Mouse (Mus musculus) kidney, adult 9 months (tissue): ENCODE measurements around the gene Ginm1.
"Not testable (repeated sequence)": the region's sequence is repeated elsewhere in the genome, so short reads cannot be mapped to it uniquely, and the experiment has no call there.

Experiments
- DNase-seq: peaks from one replicate; pipeline ENCODE4 v3.0.0; 2022

The Ginm1 gene

DNA sequence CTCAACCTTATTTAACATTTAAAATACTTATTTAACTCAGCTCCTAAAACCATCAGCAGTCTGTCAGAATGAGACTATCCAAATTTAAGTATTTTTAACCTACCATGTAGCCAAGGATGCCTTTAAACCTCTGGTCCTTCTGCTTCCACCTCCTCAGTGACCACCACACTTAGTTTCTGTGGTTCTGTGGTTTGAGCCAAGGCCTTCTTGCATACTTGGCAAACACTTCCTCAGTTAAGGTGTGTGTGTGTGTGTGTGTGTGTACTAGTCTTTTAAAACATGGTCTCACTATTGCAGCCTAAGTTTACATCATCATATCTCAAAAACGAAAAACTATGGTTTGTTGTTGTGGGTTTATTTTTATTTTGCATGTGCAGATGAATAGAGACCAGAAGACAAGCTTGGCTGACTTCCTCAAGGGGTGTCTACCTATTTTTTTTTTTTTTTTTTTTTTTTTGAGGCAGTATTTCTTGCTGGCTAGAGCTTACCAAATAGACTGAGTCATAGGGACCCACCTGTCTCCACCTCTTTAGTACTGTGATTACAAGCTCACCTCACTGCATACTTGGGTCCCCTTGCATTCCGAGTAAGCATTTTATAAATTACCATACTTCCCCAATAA, 10.0 kb upstream of the Ginm1 start:
- DNase-seq, result no peak

DNA sequence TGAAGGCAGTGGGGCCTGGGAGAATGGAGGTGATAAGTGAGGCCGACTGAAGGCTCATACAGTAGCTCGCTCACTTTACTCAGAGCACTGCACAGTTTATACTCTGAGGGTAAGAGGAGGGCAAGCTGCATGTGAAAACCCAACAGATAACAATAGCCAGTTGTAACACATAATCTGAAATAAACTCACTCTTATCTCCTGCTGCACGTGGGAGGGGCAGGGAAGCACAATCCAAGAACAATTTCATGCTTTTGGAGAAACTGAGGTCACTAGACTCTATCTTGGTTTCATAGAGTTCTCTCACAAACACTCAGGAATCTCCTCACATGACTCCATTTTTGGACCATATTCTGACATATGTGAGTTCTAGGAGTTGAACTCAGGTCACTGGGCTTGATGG, 8.6 kb upstream of the Ginm1 start:
- DNase-seq, result no peak

DNA sequence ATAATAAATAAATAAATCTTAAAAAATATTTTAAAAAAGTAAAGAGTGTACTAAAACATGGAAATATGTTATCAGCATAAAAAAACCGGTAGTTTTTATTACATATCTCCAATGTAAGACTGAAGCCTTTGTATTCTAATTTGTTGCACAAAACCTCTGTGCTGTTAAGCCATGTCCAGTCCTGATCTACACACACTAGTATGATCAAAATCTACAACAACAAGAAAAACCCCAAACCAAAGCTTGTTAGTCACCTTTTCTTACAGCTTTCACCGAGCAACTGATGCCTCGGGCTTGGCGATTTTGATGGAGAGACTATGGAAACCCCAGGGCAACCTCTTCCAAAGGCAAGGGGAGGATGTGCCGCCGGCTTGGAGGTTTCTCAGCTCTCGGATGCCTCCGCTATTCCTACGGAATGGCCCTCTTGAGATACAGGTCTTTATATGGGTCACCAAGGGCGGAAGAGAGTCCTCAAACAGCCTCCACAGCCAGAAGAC, 322 bp downstream of the Ginm1 start:
- DNase-seq, result no peak

DNA sequence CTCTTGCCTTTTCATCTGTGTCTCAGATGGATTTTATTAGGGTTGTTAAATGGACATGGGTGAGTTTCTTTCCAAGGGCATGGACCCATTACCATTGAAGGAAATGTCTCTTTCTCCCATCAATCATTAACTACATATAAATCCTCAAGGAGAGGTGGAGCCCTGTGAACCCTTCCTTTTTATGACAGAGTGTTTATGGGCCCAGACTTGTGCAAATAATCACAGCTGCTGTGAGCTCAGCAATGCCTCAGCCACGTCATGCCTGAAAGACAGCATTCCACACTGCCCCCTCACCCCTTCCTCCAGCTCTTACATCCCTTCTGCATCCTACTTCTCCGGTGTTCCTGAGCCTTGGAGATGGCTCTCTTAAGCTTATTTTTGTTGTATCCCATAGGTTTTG, 5.3 kb downstream of the Ginm1 start:
- no peak for DNase-seq

DNA sequence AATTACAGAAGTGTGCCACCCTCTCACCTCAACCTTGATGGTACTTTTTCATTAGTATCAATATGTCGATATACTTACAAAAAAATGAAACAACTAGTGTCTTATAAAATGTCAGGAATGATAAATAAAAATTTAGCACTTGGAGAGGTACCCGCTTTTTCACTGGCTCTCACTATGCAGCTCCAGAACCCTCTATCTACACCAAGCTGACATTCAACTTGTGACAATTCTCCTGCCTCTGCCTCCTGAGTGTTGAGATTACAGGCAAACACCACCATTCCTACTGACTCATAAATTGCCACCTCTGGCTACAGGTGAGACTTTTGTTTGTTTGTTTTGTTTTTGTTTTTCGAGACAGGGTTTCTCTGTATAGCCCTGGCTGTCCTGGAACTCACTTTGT, 11.4 kb downstream of the Ginm1 start:
- no peak for DNase-seq

DNA sequence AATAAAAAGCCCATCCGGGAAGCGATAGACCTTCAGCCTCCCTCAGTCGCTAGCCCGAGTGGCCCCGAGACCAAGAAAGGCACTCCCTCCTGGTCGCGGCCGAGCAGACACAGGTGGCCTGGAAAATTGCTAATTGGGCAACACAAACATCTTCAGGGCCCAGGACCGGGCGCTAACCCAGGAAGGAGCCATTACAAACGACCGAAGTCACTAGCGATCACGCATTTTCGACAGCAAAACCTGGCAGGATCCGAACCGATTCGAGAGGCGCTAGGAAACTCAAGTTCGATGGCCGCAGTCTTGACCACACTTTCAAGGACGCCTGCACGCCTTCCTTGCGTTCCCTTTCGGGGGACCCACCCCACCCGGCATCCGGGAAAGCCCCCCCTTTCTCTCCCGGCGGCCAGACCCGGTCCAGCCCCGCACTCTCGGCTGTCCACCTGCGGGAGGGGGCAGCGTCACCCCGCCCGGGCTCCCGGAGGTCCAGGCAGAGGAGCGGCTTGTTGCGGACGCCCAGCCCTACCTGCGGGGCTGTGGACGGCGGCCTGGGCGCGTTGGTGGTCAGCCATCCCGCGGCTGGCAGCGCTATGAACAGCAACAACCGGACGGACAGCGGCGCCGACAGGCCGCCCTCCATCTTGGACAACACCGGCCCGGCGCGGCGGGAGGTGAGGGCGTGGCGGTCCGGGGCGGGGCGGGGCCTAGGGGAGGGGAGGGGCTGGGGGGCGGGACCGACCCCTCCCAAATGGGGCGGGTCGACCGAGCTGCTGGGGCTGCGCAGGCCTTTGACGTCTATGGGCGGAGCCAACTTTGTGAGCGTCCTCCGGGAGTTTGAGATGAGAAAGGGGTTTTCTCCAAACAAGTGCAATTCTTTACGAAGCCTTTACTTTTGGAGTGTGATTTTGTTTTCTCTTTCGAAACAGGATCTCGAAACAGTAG, 12.1 kb downstream of the Ginm1 start:
- peak; percentile 89 for DNase-seq

DNA sequence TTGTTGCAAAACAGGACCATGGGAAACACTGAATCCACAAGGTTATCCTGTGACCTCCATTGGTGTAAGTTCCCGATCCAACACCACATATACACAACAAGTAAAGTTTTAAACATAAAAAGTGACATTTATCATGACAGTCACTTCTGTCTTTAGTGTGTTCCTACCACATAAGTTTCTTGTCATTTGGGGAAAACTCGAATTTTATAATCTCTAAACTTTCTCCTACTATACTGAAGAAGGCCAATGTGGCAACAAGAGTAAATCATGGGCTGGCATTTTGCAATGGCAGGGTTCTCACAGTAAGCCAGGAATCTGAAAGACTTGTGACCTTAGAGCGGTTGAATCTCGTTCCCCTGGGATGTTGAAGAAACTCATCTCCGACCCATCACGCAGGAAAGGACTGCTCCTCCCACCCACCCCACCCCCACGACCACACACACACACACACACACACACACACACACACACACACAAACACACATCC, 12.8 kb downstream of the Ginm1 start:
- DNase-seq, result no peak

DNA sequence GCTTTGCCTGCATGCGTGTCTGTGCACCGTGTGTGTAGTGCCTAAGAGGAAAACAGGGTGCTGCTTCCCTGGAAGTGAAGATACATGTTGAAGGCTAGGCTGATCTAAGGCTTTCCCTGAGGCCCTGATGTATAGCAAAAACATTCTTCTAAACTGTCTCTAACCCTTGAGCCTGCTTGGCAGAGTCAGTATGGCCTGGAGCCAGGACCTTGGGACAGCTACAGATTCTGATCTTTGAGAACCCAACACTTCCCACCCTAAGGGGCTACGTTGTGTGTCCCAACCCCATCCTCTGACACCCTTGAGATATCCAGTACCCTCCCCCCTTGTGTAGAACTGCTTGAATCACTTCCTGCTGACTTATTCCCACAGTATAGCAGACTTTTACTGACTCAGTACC, 14.3 kb downstream of the Ginm1 start:
- no peak for DNase-seq

DNA sequence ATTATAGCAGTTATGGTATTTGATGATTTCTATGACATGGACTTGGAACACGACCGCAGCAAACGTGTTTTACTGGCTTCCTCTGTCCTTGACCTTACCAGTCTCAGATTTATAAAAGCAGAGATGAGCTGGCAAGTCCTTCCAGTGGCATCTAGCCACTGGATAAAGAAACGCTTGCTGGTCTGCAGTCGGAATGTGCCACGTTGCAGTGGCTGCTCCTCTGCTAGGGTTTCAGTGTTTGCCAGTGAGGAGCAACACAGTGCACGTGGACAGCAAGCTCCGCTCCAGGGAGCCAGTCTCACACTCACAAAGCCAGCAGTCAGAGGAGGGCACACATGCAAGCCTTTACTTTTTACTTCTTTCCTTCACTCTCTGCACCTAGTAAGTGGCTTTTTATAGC, 17.2 kb downstream of the Ginm1 start:
- no peak for DNase-seq

DNA sequence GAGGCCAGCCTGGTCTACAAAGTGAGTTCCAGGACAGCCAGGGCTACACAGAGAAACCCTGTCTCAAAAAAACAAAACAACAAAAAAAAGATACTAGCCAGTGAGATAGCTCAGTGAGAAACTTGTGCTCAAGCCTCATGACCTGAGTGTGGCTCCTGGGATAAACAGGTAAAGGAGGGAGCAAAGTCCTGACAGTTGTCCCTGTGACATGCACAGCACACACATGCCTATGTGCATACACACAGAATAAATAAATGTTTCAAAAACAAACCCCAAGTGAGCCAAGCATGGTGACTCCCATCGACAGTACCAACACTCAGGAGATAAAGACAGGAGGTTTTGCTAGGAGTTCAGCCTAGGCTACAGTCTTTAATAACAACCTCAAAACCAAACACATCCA, 19.9 kb downstream of the Ginm1 start:
- no peak for DNase-seq

DNA sequence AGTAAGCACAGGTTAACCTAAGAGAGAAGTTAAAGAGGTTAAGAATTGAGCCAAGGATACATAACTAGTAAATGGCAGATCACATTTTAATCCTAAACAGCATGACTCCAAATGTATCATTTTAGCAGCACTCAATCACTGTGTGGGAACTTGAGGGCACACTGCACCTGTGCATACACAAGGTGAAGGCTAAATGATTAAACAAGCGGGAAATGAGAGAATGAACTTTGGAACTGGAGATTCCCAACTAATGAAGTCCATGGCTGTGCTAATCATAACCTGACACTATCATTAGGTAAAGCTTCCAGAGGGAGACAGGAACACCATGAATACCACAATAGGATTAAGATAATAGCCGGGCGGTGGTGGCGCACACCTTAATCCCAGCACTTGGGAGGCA, 20.3 kb downstream of the Ginm1 start:
- DNase-seq, result peak; percentile 47

DNA sequence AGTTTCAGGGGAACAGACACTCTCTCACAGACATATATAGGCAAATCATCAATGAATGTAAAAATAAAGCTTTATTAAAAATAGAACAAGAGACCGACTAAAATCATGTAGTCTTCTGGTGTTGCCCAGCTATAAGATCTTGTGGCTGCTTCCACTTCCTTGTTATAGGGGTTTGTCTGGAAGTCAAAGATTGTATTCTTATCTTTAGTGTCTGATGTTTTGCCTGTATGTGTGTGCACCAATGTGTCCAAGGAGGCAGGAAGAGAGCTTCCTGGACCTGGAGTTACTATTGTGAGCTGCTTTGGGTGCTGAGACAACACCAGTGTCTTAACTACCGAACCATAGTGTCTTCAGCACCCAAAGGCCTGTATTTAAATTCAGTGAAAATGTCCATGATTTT, 35.1 kb downstream of the Ginm1 start:
- DNase-seq, result no peak

DNA sequence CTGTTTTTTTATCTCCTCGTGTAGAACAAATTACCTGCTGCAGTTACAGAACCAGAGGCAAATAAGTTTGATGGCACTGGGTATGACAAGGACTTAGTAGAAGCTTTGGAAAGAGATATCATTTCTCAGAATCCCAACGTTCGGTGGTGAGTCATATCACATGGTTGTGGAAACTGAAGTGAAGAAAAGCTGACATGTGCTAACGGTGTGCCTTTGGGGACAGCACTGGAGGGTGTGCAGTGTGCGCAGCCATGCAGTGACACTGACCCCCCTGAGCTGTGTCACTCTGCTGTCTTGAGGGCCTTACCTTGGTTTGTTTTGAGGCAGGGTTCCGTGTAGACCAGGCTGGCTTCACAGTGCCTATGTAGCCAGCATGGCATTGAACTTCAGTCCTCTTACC, 43.9 kb downstream of the Ginm1 start:
- no peak for DNase-seq

DNA sequence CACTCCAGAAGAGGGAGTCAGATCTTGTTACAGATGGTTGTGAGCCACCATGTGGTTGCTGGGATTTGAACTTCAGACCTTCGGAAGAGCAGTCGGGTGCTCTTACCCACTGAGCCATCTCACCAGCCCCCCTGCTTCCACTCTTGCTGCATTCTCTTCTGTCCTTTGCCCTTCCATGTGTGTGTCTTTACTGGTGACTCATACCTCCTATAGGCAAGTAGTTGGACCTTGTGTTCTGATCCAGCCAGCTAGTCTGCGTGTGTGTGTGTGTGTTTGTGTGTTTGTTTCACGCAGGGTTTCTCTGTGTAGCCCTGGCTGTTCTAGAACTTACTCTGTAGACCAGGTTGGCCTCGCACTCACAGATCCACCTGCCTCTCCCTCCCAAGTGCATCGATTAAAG, 47.1 kb downstream of the Ginm1 start:
- not testable (repeated sequence) for DNase-seq

DNA sequence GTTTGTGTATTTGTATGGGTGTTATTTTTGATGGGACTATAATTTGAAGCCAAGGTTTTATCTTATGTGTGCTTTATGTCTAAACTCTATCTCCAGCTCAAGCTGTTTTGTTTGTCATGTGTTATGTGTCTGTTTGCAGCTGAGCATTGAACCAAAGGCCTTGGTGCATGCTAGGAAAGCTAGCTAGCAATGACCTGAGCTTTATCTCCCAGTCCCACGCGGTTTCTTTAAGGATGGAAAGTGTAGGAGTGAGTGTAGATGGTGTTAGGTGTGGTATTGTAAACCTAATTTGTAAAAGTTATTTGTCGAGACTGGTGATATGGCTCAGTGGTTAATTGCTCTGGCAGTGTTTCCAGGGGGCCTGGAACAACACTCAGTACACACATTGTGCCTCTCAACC, 54.7 kb downstream of the Ginm1 start:
- no peak for DNase-seq

DNA sequence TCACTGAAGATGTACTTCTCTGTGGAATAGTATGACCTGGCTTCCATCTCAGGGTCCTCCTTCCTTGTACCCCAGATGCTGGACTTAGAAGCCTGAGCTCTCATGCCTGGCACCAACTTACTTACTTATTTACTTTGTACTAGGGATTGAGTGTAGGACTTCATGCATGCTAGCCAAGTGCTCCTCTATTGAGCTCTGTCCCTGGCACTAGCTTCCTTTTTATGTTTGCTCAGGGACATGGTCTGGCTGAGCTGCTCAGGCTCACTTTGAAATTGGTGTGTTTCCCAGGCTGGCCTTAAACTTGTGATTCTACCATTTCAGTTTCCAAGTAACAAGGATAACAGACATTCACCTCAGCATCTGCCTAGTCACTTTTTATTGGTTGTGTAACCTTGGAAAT, 55.5 kb downstream of the Ginm1 start:
- DNase-seq, result peak; percentile 7

DNA sequence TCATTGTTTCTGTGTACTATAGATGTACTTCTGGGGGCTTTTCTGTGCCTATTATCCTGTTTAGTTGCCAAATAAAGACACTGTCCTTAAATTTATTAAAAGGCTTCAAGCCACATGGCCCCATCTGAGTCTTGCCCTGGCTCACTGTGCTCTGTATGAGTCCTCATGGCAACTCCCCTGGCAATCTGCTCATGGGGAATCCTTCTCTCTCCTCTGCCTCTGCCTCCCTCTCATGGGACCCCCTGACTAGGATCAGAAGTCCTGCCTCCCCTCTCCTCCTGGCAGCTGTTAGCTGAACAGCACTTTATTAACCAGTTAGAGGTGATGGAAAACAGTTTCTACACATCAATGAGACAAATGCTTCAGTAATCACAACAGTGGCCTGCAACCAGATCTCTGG, 61.0 kb downstream of the Ginm1 start:
- DNase-seq, result no peak

DNA sequence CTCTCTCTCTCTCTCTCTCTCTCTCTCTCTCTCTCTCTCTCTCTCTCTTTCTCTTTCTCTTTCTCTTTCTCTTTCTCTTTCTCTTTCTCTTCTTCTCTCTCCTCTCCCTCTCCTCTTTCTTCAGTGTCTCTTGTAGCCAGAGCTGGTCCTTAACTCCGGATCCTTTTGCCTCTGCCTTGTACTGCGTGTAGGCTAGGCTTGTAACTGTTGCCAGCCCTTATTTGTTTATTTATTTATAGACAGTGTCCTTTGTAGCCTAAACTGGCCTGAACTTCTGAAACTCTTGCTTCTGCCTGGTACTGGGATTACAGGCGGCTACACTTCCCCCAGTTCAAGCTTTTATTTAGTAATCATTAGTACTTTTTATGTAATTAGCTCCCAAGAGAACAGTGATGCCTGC, 65.6 kb downstream of the Ginm1 start:
- no peak for DNase-seq

DNA sequence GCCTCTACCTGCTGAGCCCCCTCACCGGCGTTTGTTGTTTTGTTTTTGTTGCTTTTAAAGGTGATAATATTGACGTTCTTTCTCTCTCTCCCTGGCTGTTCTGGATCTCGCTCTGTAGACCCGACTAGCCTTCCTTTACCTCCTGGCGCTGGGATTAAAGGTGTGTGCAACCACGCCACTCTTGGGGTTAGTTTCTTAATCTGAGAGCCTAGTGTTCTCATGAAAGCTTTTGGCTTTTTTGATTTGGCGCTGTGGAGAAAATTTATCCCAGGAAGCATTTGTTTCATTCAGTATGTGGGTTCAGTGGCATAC, 66.2 kb downstream of the Ginm1 start:
- DNase-seq, result no peak

DNA sequence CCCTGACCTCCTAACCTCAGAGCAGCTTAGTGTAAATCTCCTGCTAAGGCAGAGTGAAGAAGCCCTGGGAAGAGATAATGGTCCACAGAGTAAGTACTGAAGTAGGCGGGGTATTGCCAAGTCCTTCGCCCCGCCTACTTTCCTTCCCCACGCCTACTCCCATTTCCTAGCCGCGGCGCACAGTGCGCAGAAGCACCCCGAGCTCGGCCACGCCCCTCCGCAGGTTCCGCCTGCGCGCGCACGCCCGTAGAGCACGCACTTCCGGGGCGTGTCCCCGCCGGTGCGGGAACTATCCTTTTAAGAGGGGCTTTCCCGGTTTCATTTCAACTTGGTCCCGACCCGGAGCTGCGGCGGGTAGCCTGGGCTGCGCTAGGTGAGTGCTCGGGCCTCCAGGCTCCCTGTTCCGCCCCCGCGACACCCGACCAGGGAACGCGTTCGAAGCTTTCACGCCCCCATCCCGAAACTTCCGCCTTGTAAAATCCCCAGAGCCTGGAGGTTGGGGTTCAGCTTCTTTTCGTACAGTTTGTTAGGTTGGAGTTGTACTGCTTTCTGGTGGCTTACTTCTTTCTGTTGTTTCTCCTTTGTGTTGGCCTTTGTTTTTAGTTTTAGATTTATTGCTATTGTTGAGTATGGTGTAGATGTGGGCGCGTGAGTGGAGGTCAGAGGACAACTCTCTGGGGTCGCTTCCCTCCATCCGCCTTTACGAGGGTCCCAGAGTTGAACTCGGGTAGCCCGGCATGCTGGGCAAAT, 66.7 kb downstream of the Ginm1 start, which contains the start of gene Katna1:
Gene Katna1 (plus strand): TSS at position 250 of the 750 bp plus-strand sequence.
- peak; percentile 97 for DNase-seq
